Mouse (Mus musculus): ENCODE results near the gene Zfand6.
A peak's percentile ranks its signal among the peaks of the same experiment; 100 is the strongest.

Zfand6 gene

DNA sequence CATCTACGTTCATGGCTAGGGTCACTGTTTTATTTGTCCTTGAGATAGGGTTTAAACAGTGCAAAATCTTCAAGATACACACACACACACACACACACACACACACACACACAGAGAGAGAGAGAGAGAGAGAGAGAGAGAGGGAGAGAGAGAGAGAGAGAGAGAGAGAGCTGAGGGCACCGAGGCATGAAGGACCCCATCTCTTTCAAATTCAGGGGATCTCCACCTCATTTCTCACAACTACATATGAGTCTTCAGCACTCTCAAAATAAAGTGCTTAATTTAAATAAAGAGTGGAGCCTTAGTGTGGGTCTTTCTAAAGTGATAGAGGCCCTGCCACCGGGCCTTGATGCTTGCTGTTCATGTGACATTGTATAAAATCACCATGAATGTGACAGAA is 93.8 kb downstream of the Zfand6 start:
- TF ChIP-seq NANOG (IDR thresholded peaks at IDR 0.05; ENCODE audit: borderline replicate concordance, low read length) (no peak), CTCF (conservative IDR thresholded peaks at IDR 0.05; ENCODE audit: low read length) (no peak), POU5F1 (IDR thresholded peaks at IDR 0.05; ENCODE audit: borderline replicate concordance, low read length) (no peak)
- Histone ChIP-seq H3K36me3 (ENCODE audit: insufficient read depth, low read length) (peaks cover 43% of the 10 kb centered on the region), H3K27me3 (ENCODE audit: insufficient read depth, low read length) (no peaks in the 10 kb centered on the region), H3K9me3 (ENCODE audit: low read length) (no peaks in the 10 kb centered on the region), H3K4me1 (replicated peaks; ENCODE audit: low read depth, low read length) (no peaks in the 10 kb centered on the region), H3K4me3 (replicated peaks; ENCODE audit: low read length) (no peak overlapping the region)

DNA sequence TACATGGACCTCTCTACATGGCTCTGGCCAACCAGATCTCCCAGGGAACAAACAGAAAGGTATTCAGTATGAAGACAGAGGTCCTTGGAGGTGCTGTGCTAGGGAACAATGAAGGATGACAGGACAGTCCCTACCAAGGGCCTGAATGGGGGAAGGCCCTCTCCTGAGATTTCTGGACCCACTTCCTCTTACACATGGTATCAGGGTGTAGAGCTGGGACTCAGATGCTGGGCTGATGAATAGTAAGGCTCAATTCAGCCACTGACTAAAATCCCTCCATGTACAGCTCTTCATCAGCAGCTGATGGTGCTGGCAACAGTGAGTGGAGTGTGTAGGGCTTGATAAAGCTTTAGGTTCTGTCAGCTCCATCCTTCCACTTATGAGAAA is 94.8 kb downstream of the Zfand6 start:
- peaks cover 32% of the 10 kb centered on the region for H3K36me3 ChIP-seq (ENCODE audit: insufficient read depth, low read length)
- TF ChIP-seq POU5F1 (IDR thresholded peaks at IDR 0.05; ENCODE audit: borderline replicate concordance, low read length): no peak
- TF ChIP-seq NANOG (IDR thresholded peaks at IDR 0.05; ENCODE audit: borderline replicate concordance, low read length): no peak
- no peak for TF ChIP-seq CTCF (conservative IDR thresholded peaks at IDR 0.05; ENCODE audit: low read length)

DNA sequence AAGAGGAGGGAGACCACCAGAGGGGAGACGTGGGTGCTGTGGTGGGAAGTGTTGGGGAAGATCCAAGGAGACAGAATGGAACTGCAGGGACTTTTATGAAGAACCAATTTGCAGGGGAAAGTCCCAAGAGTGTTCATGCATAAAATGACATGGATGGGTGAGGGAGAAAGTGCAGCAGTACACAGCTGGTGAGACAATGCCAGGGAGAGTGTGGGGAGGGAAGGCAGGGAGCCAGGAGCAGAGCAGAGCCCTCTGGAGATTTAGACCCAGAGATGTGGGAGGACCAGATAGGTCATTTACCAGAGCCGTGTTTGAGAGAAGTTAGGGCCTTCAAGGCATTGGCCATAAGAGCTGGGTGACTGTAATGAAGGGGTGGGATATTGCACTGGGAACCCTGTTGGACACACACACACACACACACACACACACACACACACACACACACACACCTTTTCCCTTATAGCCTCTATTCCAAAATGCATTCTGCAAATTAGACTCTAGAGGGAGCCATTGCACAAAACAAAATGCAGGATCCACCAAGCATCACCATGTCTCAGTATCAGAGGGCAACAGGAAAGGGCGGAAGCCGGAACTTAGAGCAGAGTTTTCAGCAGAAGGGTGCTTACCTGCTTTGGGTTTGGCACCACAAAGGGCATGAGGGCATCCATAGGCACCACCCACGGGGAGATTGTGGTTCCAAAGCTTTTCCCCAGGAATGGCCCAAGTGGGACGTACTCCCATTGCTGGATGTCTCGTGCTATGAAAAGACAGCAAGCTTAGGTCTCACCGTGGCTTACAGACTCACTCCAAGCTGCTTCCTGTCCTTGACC is 95.5 kb downstream of the Zfand6 start:
- no peaks in the 10 kb centered on the region for H3K9me3 ChIP-seq (ENCODE audit: low read length)
- H3K27me3 ChIP-seq (ENCODE audit: insufficient read depth, low read length): no peaks in the 10 kb centered on the region
- H3K4me3 ChIP-seq (replicated peaks; ENCODE audit: low read length): no peak overlapping the region
- H3K36me3 ChIP-seq (ENCODE audit: insufficient read depth, low read length): peaks cover 32% of the 10 kb centered on the region
- no peak for TF ChIP-seq NANOG (IDR thresholded peaks at IDR 0.05; ENCODE audit: borderline replicate concordance, low read length)
- TF ChIP-seq CTCF (conservative IDR thresholded peaks at IDR 0.05; ENCODE audit: low read length): peak; percentile 68
- no peaks in the 10 kb centered on the region for H3K4me1 ChIP-seq (replicated peaks; ENCODE audit: low read depth, low read length)

More for the DNA sequence above, 94.8 kb downstream of the Zfand6 start:
- no peaks in the 10 kb centered on the region for H3K27me3 ChIP-seq (ENCODE audit: insufficient read depth, low read length)
- H3K9me3 ChIP-seq (ENCODE audit: low read length): no peaks in the 10 kb centered on the region
- no peak overlapping the region for H3K4me3 ChIP-seq (replicated peaks; ENCODE audit: low read length)
- no peaks in the 10 kb centered on the region for H3K4me1 ChIP-seq (replicated peaks; ENCODE audit: low read depth, low read length)

DNA sequence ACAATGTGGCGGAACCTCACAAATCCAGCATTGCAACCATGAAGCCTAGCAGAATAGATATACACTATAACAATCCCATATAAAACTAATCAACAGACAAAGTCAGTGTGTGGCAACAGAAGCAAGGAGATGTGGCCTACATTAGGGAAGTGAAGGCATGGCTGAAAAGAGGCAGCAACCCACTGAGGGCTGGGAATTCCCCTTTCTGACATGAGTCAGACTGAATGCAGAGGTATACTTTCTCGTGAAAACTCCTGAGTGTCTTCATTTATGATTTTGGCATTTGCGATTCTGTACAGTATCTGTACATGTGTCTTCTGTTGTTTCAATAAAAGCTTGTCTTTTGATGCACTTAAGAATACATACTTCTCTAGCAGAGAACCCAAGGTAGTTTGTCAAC is 98.4 kb downstream of the Zfand6 start:
- Histone ChIP-seq H3K9me3 (ENCODE audit: low read length) (no peaks in the 10 kb centered on the region), H3K4me3 (replicated peaks; ENCODE audit: low read length) (no peak overlapping the region), H3K4me1 (replicated peaks; ENCODE audit: low read depth, low read length) (no peaks in the 10 kb centered on the region), H3K27me3 (ENCODE audit: insufficient read depth, low read length) (no peaks in the 10 kb centered on the region), H3K36me3 (ENCODE audit: insufficient read depth, low read length) (peaks cover 26% of the 10 kb centered on the region)
- TF ChIP-seq CTCF (conservative IDR thresholded peaks at IDR 0.05; ENCODE audit: low read length) (no peak), NANOG (IDR thresholded peaks at IDR 0.05; ENCODE audit: borderline replicate concordance, low read length) (no peak), POU5F1 (IDR thresholded peaks at IDR 0.05; ENCODE audit: borderline replicate concordance, low read length) (no peak)

DNA sequence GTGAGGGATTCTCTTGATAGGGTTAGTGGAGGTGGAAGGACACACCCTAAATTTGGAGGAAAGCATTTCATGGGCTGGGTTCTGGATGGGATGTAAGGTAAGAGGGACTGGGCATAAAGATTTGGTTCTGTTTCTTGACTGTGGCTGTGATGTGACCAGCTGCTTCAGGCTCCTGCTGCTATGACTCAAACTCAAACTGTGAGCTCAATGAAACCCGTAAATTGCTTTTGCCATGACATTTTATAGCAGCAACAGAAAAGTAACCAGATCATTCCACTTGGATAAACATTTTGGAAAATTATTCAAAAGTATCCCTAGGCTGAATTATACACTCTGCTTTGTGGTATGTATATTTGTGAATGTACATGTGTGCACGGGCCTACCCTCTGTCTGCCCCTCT is 99.1 kb downstream of the Zfand6 start:
- Histone ChIP-seq H3K9me3 (ENCODE audit: low read length) (no peaks in the 10 kb centered on the region), H3K4me1 (replicated peaks; ENCODE audit: low read depth, low read length) (no peaks in the 10 kb centered on the region), H3K4me3 (replicated peaks; ENCODE audit: low read length) (no peak overlapping the region), H3K36me3 (ENCODE audit: insufficient read depth, low read length) (peaks cover 26% of the 10 kb centered on the region), H3K27me3 (ENCODE audit: insufficient read depth, low read length) (no peaks in the 10 kb centered on the region)
- TF ChIP-seq CTCF (conservative IDR thresholded peaks at IDR 0.05; ENCODE audit: low read length): no peak
- no peak for TF ChIP-seq POU5F1 (IDR thresholded peaks at IDR 0.05; ENCODE audit: borderline replicate concordance, low read length)
- TF ChIP-seq NANOG (IDR thresholded peaks at IDR 0.05; ENCODE audit: borderline replicate concordance, low read length): no peak

DNA sequence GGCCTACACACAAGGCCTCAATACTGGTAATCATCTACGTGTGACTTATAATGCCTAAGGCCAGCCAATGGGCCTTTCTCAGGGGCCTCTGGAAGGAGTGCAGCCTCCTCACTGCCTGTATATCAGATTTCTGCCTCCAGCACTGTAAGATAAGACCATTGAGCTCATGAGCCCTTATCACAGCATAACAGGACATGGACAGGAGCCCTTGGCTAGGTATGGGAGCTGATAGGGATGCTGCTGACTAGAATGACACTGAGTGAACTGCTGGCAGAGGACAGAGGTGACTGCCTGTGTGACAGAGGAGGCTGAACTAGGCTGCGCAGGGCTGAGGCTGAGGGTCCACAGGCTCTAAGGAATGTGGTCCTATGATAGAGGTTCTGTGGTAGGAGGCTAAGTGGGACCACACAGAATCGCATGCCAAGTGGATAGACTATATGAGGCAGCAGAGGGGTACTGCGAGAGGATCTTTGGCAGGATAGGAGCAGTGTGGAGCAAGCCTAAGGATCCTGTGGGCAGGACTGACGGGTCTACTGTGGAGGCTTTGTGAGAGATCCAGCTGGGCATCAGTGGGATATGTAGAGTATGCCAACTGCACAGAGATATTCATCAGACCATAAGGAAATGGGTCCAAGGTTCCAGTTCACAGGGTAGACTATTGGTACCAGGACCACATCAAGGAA is 102.5 kb downstream of the Zfand6 start:
- peaks cover 8% of the 10 kb centered on the region for H3K36me3 ChIP-seq (ENCODE audit: insufficient read depth, low read length)
- TF ChIP-seq POU5F1 (IDR thresholded peaks at IDR 0.05; ENCODE audit: borderline replicate concordance, low read length): no peak
- no peak overlapping the region for H3K4me3 ChIP-seq (replicated peaks; ENCODE audit: low read length)
- H3K9me3 ChIP-seq (ENCODE audit: low read length): no peaks in the 10 kb centered on the region
- no peaks in the 10 kb centered on the region for H3K27me3 ChIP-seq (ENCODE audit: insufficient read depth, low read length)
- no peaks in the 10 kb centered on the region for H3K4me1 ChIP-seq (replicated peaks; ENCODE audit: low read depth, low read length)

DNA sequence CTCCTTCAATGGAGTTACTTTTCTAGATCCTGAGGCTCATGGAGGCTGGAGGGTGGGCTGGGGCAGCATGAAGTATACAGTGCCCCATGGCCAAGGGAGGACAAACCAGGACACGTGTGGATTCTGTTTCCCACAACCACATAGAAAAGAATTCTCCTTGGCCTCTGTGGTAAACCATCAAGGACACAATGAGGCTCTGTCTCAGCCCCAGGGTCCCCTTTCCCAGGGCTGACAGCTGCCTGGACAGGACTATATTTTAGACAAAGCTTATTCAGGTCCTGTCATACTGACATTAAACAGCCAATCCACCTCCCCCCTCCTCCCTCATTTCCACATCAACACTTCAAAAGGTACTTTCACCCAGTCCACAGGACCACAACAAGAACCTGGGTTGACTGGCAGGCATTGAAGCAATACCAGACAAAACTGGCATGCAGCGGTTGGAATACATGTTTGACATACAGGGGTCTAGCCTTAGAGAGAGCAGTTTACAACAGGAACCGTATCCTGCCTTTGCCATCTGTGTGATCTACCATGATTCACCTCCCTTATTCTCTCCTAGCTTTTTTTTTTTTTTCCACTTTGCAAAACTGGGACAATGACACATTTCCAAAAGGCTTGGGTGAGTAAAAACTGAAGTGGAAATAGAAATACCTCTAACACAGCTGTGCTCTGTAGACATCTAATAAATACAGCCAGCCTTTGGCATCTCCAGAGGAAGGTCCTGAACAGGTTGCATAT is 103.2 kb downstream of the Zfand6 start:
- Histone ChIP-seq H3K4me1 (replicated peaks; ENCODE audit: low read depth, low read length) (no peaks in the 10 kb centered on the region), H3K4me3 (replicated peaks; ENCODE audit: low read length) (no peak overlapping the region), H3K36me3 (ENCODE audit: insufficient read depth, low read length) (peaks cover under 1% of the 10 kb centered on the region; the same call in 1 of the 2 replicates), H3K9me3 (ENCODE audit: low read length) (no peaks in the 10 kb centered on the region), H3K27me3 (ENCODE audit: insufficient read depth, low read length) (no peaks in the 10 kb centered on the region)
- no peak for TF ChIP-seq NANOG (IDR thresholded peaks at IDR 0.05; ENCODE audit: borderline replicate concordance, low read length)
- TF ChIP-seq POU5F1 (IDR thresholded peaks at IDR 0.05; ENCODE audit: borderline replicate concordance, low read length): no peak
- TF ChIP-seq CTCF (conservative IDR thresholded peaks at IDR 0.05; ENCODE audit: low read length): no peak

DNA sequence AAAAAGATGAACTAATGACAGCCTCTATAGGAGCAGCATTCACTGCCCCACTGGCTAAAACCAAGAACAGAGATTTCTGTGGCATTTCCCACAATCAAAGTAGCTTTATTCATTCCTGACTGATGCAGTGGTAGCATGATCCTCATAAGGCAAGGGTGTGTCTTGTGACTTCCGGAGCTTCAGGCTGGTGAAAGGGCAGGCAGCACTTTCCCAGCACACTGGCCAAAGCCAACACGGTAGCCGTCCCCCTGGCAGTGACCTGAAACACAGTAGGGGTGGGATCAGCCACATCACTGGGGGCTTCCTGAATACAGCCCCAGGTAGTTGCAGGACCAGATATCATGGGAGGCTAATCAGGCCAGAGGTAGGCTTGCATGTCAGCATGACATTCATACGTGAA is 104.7 kb downstream of the Zfand6 start:
- H3K9me3 ChIP-seq (ENCODE audit: low read length): no peaks in the 10 kb centered on the region
- no peak overlapping the region for H3K4me3 ChIP-seq (replicated peaks; ENCODE audit: low read length)
- H3K4me1 ChIP-seq (replicated peaks; ENCODE audit: low read depth, low read length): no peaks in the 10 kb centered on the region
- H3K36me3 ChIP-seq (ENCODE audit: insufficient read depth, low read length): no peaks in the 10 kb centered on the region
- H3K27me3 ChIP-seq (ENCODE audit: insufficient read depth, low read length): no peaks in the 10 kb centered on the region
- TF ChIP-seq POU5F1 (IDR thresholded peaks at IDR 0.05; ENCODE audit: borderline replicate concordance, low read length): no peak
- no peak for TF ChIP-seq CTCF (conservative IDR thresholded peaks at IDR 0.05; ENCODE audit: low read length)
- no peak for TF ChIP-seq NANOG (IDR thresholded peaks at IDR 0.05; ENCODE audit: borderline replicate concordance, low read length)
